Mouse (Mus musculus) midbrain, embryonic 16.5 days (tissue): Measurements from ENCODE around the gene Camk2b. TPM values are rescaled to one million over a fixed set of nuclear protein-coding genes. Genes with fewer than 3 reads are reported as not detected.
"Not testable (repeated sequence)": the region's sequence is repeated elsewhere in the genome, so short reads cannot be mapped to it uniquely, and the experiment has no call there.

Experiments used
- ATAC-seq: fragments of 200-750 bp; cut with Nextera tagmentation; 2 replicates; pipeline ENCODE4 v1.8.0; 2017; ENCODE audit warnings: moderate TSS enrichment
- H3K27ac ChIP-seq: fragments of 300-500 bp; sonication (generic); 2 replicates; pipeline ENCODE4 v1.5.1; 2014; ENCODE audit warnings: mild to moderate bottlenecking, low read length, mixed read lengths
- H3K27me3 ChIP-seq: fragments of 300-500 bp; sonication (generic); 2 replicates; pipeline ENCODE4 v1.6.1; 2014; ENCODE audit warnings: low read depth, low read length, mixed read lengths; ENCODE audit not compliant: control insufficient read depth, insufficient read depth
- H3K36me3 ChIP-seq: fragments of 300-500 bp; sonication (generic); 2 replicates; pipeline ENCODE4 v1.6.1; 2014; ENCODE audit warnings: mild to moderate bottlenecking, low read length, moderate library complexity, mixed read lengths; ENCODE audit not compliant: control insufficient read depth, insufficient read depth
- H3K4me1 ChIP-seq: fragments of 300-500 bp; sonication (generic); 2 replicates; pipeline ENCODE4 v1.6.1; 2014; ENCODE audit warnings: mild to moderate bottlenecking, low read length, mixed read lengths; ENCODE audit not compliant: control insufficient read depth, insufficient read depth
- H3K4me2 ChIP-seq: fragments of 300-500 bp; sonication (generic); 2 replicates; pipeline ENCODE4 v1.6.1; 2014; ENCODE audit warnings: mild to moderate bottlenecking, low read length, mixed read lengths
- H3K4me3 ChIP-seq: fragments of 300-500 bp; sonication (generic); 2 replicates; pipeline ENCODE4 v1.5.1; 2014; ENCODE audit warnings: low read depth, mild to moderate bottlenecking, low read length, moderate library complexity, mixed read lengths
- H3K9ac ChIP-seq: fragments of 300-500 bp; sonication (generic); 2 replicates; pipeline ENCODE4 v1.6.1; 2014; ENCODE audit warnings: low read depth, low read length, mixed read lengths
- H3K9me3 ChIP-seq: fragments of 300-500 bp; sonication (generic); replicated peaks from 2 replicates; pipeline ENCODE4 v1.6.1; 2014; ENCODE audit warnings: mild to moderate bottlenecking, low read length, mixed read lengths; ENCODE audit not compliant: control insufficient read depth, poor library complexity, severe bottlenecking
- WGBS: fragments of 180-500 bp; shearing (Covaris S2); extraction: QIAGEN DNeasy Blood & Tissue Kit; methylation state at CpG from one replicate; pipeline ENCODE4 v1.1.7; 2014; 5-methylcytosine and 5-hydroxymethylcytosine counted together
- polyA plus RNA-seq: library from polyadenylated mRNA; unstranded; fragments of >200 nt; fragmentation: Nextera tagmentation; extraction: Ambion mirVana; gene quantifications from 2 replicates; pipeline ENCODE4 v1.2.1, GENCODE M21; 2015

The Camk2b gene
- polyA plus RNA-seq, 1 experiment from 2014 or later = 163 TPM

GRCm38 (mm10) chr11:5934531-5934930 is 131.6 kb downstream of the Camk2b start:
- H3K27me3 ChIP-seq, H3K4me1 ChIP-seq, H3K27ac ChIP-seq, H3K4me2 ChIP-seq, H3K9me3 ChIP-seq, ATAC-seq, H3K36me3 ChIP-seq, H3K4me3 ChIP-seq, H3K9ac ChIP-seq: not testable (repeated sequence)
- 96% methylated on average over 11 of the region's 11 CpGs for WGBS

- not testable (repeated sequence) for H3K27me3 ChIP-seq, ATAC-seq, H3K4me2 ChIP-seq, H3K4me1 ChIP-seq, H3K27ac ChIP-seq, H3K4me3 ChIP-seq, H3K36me3 ChIP-seq, H3K9ac ChIP-seq, H3K9me3 ChIP-seq
- 88% methylated on average over 6 of the region's 6 CpGs for WGBS
These were observed 134.2 kb downstream of the Camk2b start for GRCm38 (mm10) chr11:5931947-5932346.

- ATAC-seq = no peak
- H3K4me3 ChIP-seq = no peak overlapping the region
- no peak overlapping the region for H3K4me2 ChIP-seq
- no peaks in the 10 kb centered on the region for H3K27me3 ChIP-seq
- no peaks in the 10 kb centered on the region for H3K9me3 ChIP-seq
- H3K27ac ChIP-seq = no peak overlapping the region
- whole genome bisulfite sequencing = 60% methylated on average over 1 of the region's 1 CpGs
- no peak overlapping the region for H3K9ac ChIP-seq
- no peaks in the 10 kb centered on the region for H3K4me1 ChIP-seq
- H3K36me3 ChIP-seq = no peaks in the 10 kb centered on the region
These were observed 135.6 kb downstream of the Camk2b start for GRCm38 (mm10) chr11:5930578-5930977.

- ATAC-seq = no peak
- Histone ChIP-seq H3K27ac (no peak overlapping the region), H3K9me3 (no peaks in the 10 kb centered on the region), H3K4me2 (no peak overlapping the region), H3K27me3 (no peaks in the 10 kb centered on the region), H3K36me3 (no peaks in the 10 kb centered on the region), H3K4me1 (no peaks in the 10 kb centered on the region), H3K9ac (no peak overlapping the region), H3K4me3 (no peak overlapping the region)
- WGBS = 83% methylated on average over 3 of the region's 3 CpGs
These were observed 139.4 kb downstream of the Camk2b start for GRCm38 (mm10) chr11:5926696-5927220.

GRCm38 (mm10) chr11:5924699-5925098 is 141.5 kb downstream of the Camk2b start:
- 56% methylated on average over 8 of the region's 8 CpGs for WGBS
- no peak overlapping the region for H3K27ac ChIP-seq
- no peaks in the 10 kb centered on the region for H3K9me3 ChIP-seq
- no peak overlapping the region for H3K4me3 ChIP-seq
- H3K4me2 ChIP-seq = no peak overlapping the region
- no peak overlapping the region for H3K9ac ChIP-seq
- no peaks in the 10 kb centered on the region for H3K27me3 ChIP-seq
- no peaks in the 10 kb centered on the region for H3K36me3 ChIP-seq
- H3K4me1 ChIP-seq = no peaks in the 10 kb centered on the region
- no peak for ATAC-seq

GRCm38 (mm10) chr11:5920323-5920960 is 145.7 kb downstream of the Camk2b start:
- Histone ChIP-seq H3K4me2 (no peak overlapping the region), H3K4me1 (no peaks in the 10 kb centered on the region), H3K9me3 (no peaks in the 10 kb centered on the region), H3K4me3 (no peak overlapping the region), H3K36me3 (no peaks in the 10 kb centered on the region), H3K9ac (no peak overlapping the region), H3K27me3 (no peaks in the 10 kb centered on the region), H3K27ac (no peak overlapping the region)
- no peak for ATAC-seq
- WGBS = 53% methylated on average over 8 of the region's 17 CpGs

Other genes with a start within 250 kb of the Camk2b start
- gene Polm, start 228.3 kb downstream of the Camk2b start, polyA plus RNA-seq = 8.1 and 8.2 TPM in 2 replicates
- gene Aebp1, start 204.4 kb downstream of the Camk2b start, polyA plus RNA-seq = 15.6 and 16.4 TPM in 2 replicates
- gene Pold2, start 188.1 kb downstream of the Camk2b start, polyA plus RNA-seq = 54.0 and 57.4 TPM in 2 replicates
- gene Myl7, start 167.6 kb downstream of the Camk2b start, polyA plus RNA-seq = not detected in 2 replicates
- gene Gck, start 116.3 kb downstream of the Camk2b start, polyA plus RNA-seq = 10.5 and 11.8 TPM in 2 replicates
- 108 TPM in 2 replicates for gene Ykt6, start 110.7 kb downstream of the Camk2b start, polyA plus RNA-seq
- 0.51 and 0.63 TPM in 2 replicates for gene A730071L15Rik, start 133.7 kb upstream of the Camk2b start, polyA plus RNA-seq
- 80.2 TPM in 2 replicates for gene Nudcd3, start 134.1 kb upstream of the Camk2b start, polyA plus RNA-seq
- gene Npc1l1, start 163.8 kb upstream of the Camk2b start, polyA plus RNA-seq = 0.08 and 0.14 TPM in 2 replicates
- 68.9 and 70.1 TPM in 2 replicates for gene Ddx56, start 201.4 kb upstream of the Camk2b start, polyA plus RNA-seq
- gene Tmed4, start 208.5 kb upstream of the Camk2b start, polyA plus RNA-seq = 115 and 118 TPM in 2 replicates
- 125 and 127 TPM in 2 replicates for gene Ogdh, start 225.3 kb upstream of the Camk2b start, polyA plus RNA-seq